Mouse (Mus musculus) stomach, postnatal 0 days (tissue): ENCODE measurements around the gene Plxnd1.

Experiments used
- CTCF ChIP-seq: IDR thresholded peaks from 2 replicates; pipeline ENCODE4 v1.5.1; 2016; ENCODE audit warnings: antibody characterized with exemption, low read depth, mild to moderate bottlenecking, moderate library complexity
- EP300 ChIP-seq: optimal IDR thresholded peaks from 2 replicates; pipeline ENCODE3; 2016; ENCODE audit warnings: antibody characterized with exemption

GRCm38 (mm10) chr6:115985622-115986021 is 9.2 kb downstream of the Plxnd1 start:
- TF ChIP-seq CTCF (no peak), EP300 (no peak)
